Mouse (Mus musculus): ENCODE results near the gene Psmd9. TPM values are rescaled to one million over a fixed set of nuclear protein-coding genes. Genes with fewer than 3 reads are reported as not detected.

The Psmd9 gene
- polyA plus RNA-seq, 1 experiment from 2014 or later, result 89.4 TPM

GRCm38 (mm10) chr5:123130030-123130813 is 39.0 kb upstream of the Psmd9 start:
- no peak overlapping the region for H3K4me3 ChIP-seq (ENCODE audit: low read length)

GRCm38 (mm10) chr5:123130814-123131148 is 38.4 kb upstream of the Psmd9 start:
- Histone ChIP-seq H3K9ac (ENCODE audit: low read depth, low read length) (no peak overlapping the region), H3K27ac (ENCODE audit: low read depth, low read length) (no peak overlapping the region), H3K4me1 (ENCODE audit: control insufficient read depth, insufficient read depth, low read depth, low read length) (peaks cover 38% of the 10 kb centered on the region), H3K4me2 (ENCODE audit: low read length) (no peak overlapping the region), H3K36me3 (ENCODE audit: control insufficient read depth, insufficient read depth, low read length) (peaks cover 2% of the 10 kb centered on the region; the same call in 1 of the 2 replicates), H3K9me3 (ENCODE audit: control insufficient read depth, low read length) (no peaks in the 10 kb centered on the region), H3K27me3 (replicated peaks; ENCODE audit: control insufficient read depth, insufficient read depth, low read length) (no peaks in the 10 kb centered on the region), H3K4me3 (ENCODE audit: low read length) (no peak overlapping the region)
- no peak for ATAC-seq
- WGBS, result 88% methylated on average over 5 of the region's 5 CpGs

More at GRCm38 (mm10) chr5:123130030-123130813, 39.0 kb upstream of the Psmd9 start:
- no peak overlapping the region for H3K27ac ChIP-seq (ENCODE audit: low read depth, low read length)
- H3K9ac ChIP-seq (ENCODE audit: low read depth, low read length), result no peak overlapping the region
- peaks cover 2% of the 10 kb centered on the region; the same call in 1 of the 2 replicates for H3K36me3 ChIP-seq (ENCODE audit: control insufficient read depth, insufficient read depth, low read length)
- 83% methylated on average over 9 of the region's 9 CpGs for WGBS
- no peak for ATAC-seq
- no peaks in the 10 kb centered on the region for H3K27me3 ChIP-seq (replicated peaks; ENCODE audit: control insufficient read depth, insufficient read depth, low read length)
- H3K4me2 ChIP-seq (ENCODE audit: low read length), result no peak overlapping the region
- H3K4me1 ChIP-seq (ENCODE audit: control insufficient read depth, insufficient read depth, low read depth, low read length), result peaks cover 33% of the 10 kb centered on the region
- H3K9me3 ChIP-seq (ENCODE audit: control insufficient read depth, low read length), result no peaks in the 10 kb centered on the region

- Histone ChIP-seq H3K4me2 (ENCODE audit: low read length) (peak within 1 kb of the TSS; percentile 75), H3K9ac (ENCODE audit: low read depth, low read length) (peak within 1 kb of the TSS; percentile 75), H3K4me1 (ENCODE audit: control insufficient read depth, insufficient read depth, low read depth, low read length) (peaks cover 55% of the 10 kb centered on the region), H3K36me3 (ENCODE audit: control insufficient read depth, insufficient read depth, low read length) (peaks cover 2% of the 10 kb centered on the region; the same call in 1 of the 2 replicates), H3K27ac (ENCODE audit: low read depth, low read length) (peak within 1 kb of the TSS; percentile 73), H3K9me3 (ENCODE audit: control insufficient read depth, low read length) (no peaks in the 10 kb centered on the region), H3K4me3 (ENCODE audit: low read length) (peak within 1 kb of the TSS; percentile 49), H3K27me3 (replicated peaks; ENCODE audit: control insufficient read depth, insufficient read depth, low read length) (no peaks in the 10 kb centered on the region)
- ATAC-seq, result peak; percentile 71
- 2% methylated on average over 44 of the region's 44 CpGs for WGBS
Measured at GRCm38 (mm10) chr5:123132308-123133071, 36.7 kb upstream of the Psmd9 start, which contains the start of gene Rhof. TSS of gene Rhof (minus strand) at chr5:123132692.

GRCm38 (mm10) chr5:123133083-123133783 is 36.0 kb upstream of the Psmd9 start:
- H3K9me3 ChIP-seq (ENCODE audit: control insufficient read depth, low read length), result no peaks in the 10 kb centered on the region
- H3K9ac ChIP-seq (ENCODE audit: low read depth, low read length), result no peak overlapping the region; the same call in 1 of the 2 replicates
- peak overlapping the region; percentile 75 for H3K4me2 ChIP-seq (ENCODE audit: low read length)
- 22% methylated on average over 18 of the region's 18 CpGs for WGBS
- peak overlapping the region; percentile 73 for H3K27ac ChIP-seq (ENCODE audit: low read depth, low read length)
- H3K36me3 ChIP-seq (ENCODE audit: control insufficient read depth, insufficient read depth, low read length), result peaks cover 2% of the 10 kb centered on the region; the same call in 1 of the 2 replicates
- H3K4me1 ChIP-seq (ENCODE audit: control insufficient read depth, insufficient read depth, low read depth, low read length), result peaks cover 59% of the 10 kb centered on the region
- ATAC-seq, result no peak
- H3K4me3 ChIP-seq (ENCODE audit: low read length), result peak overlapping the region; percentile 49
- H3K27me3 ChIP-seq (replicated peaks; ENCODE audit: control insufficient read depth, insufficient read depth, low read length), result no peaks in the 10 kb centered on the region

- 8% methylated on average over 7 of the region's 7 CpGs for WGBS
- ATAC-seq, result no peak
Measured at GRCm38 (mm10) chr5:123133784-123134143, 35.4 kb upstream of the Psmd9 start.

GRCm38 (mm10) chr5:123134186-123134874 is 34.9 kb upstream of the Psmd9 start:
- peak overlapping the region; percentile 98 for H3K9ac ChIP-seq (ENCODE audit: low read depth, low read length)
- H3K36me3 ChIP-seq (ENCODE audit: control insufficient read depth, insufficient read depth, low read length), result no peaks in the 10 kb centered on the region
- no peaks in the 10 kb centered on the region for H3K9me3 ChIP-seq (ENCODE audit: control insufficient read depth, low read length)
- no peak for ATAC-seq
- 9% methylated on average over 13 of the region's 13 CpGs for WGBS
- H3K27ac ChIP-seq (ENCODE audit: low read depth, low read length), result peak overlapping the region; percentile 51
- peak overlapping the region; percentile 91 for H3K4me3 ChIP-seq (ENCODE audit: low read length)
- peak overlapping the region; percentile 97 for H3K4me2 ChIP-seq (ENCODE audit: low read length)
- H3K4me1 ChIP-seq (ENCODE audit: control insufficient read depth, insufficient read depth, low read depth, low read length), result peaks cover 59% of the 10 kb centered on the region
- H3K27me3 ChIP-seq (replicated peaks; ENCODE audit: control insufficient read depth, insufficient read depth, low read length), result no peaks in the 10 kb centered on the region

More at GRCm38 (mm10) chr5:123133784-123134143, 35.4 kb upstream of the Psmd9 start:
- Histone ChIP-seq H3K27ac (ENCODE audit: low read depth, low read length) (peak overlapping the region; percentile 73), H3K9ac (ENCODE audit: low read depth, low read length) (no peak overlapping the region), H3K27me3 (replicated peaks; ENCODE audit: control insufficient read depth, insufficient read depth, low read length) (no peaks in the 10 kb centered on the region), H3K36me3 (ENCODE audit: control insufficient read depth, insufficient read depth, low read length) (no peaks in the 10 kb centered on the region), H3K9me3 (ENCODE audit: control insufficient read depth, low read length) (no peaks in the 10 kb centered on the region), H3K4me3 (ENCODE audit: low read length) (peak overlapping the region; percentile 7), H3K4me2 (ENCODE audit: low read length) (peak overlapping the region; percentile 34), H3K4me1 (ENCODE audit: control insufficient read depth, insufficient read depth, low read depth, low read length) (peaks cover 59% of the 10 kb centered on the region)

- H3K27ac ChIP-seq (ENCODE audit: low read depth, low read length), result peak overlapping the region; percentile 51
- ATAC-seq, result no peak
- peaks cover 59% of the 10 kb centered on the region for H3K4me1 ChIP-seq (ENCODE audit: control insufficient read depth, insufficient read depth, low read depth, low read length)
- 11% methylated on average over 8 of the region's 8 CpGs for WGBS
- H3K4me3 ChIP-seq (ENCODE audit: low read length), result peak overlapping the region; percentile 91
- no peaks in the 10 kb centered on the region for H3K36me3 ChIP-seq (ENCODE audit: control insufficient read depth, insufficient read depth, low read length)
- H3K4me2 ChIP-seq (ENCODE audit: low read length), result peak overlapping the region; percentile 97
- H3K27me3 ChIP-seq (replicated peaks; ENCODE audit: control insufficient read depth, insufficient read depth, low read length), result no peaks in the 10 kb centered on the region
- no peaks in the 10 kb centered on the region for H3K9me3 ChIP-seq (ENCODE audit: control insufficient read depth, low read length)
- H3K9ac ChIP-seq (ENCODE audit: low read depth, low read length), result peak overlapping the region; percentile 98
Measured at GRCm38 (mm10) chr5:123134875-123135382, 34.3 kb upstream of the Psmd9 start.

- H3K4me1 ChIP-seq (ENCODE audit: control insufficient read depth, insufficient read depth, low read depth, low read length), result peaks cover 59% of the 10 kb centered on the region
- H3K27me3 ChIP-seq (replicated peaks; ENCODE audit: control insufficient read depth, insufficient read depth, low read length), result no peaks in the 10 kb centered on the region
- no peak for ATAC-seq
- H3K27ac ChIP-seq (ENCODE audit: low read depth, low read length), result peak overlapping the region; percentile 100
- H3K4me2 ChIP-seq (ENCODE audit: low read length), result peak overlapping the region; percentile 97
- WGBS, result 2% methylated on average over 30 of the region's 30 CpGs
- H3K36me3 ChIP-seq (ENCODE audit: control insufficient read depth, insufficient read depth, low read length), result no peaks in the 10 kb centered on the region
- H3K4me3 ChIP-seq (ENCODE audit: low read length), result peak overlapping the region; percentile 91
- peak overlapping the region; percentile 98 for H3K9ac ChIP-seq (ENCODE audit: low read depth, low read length)
- no peaks in the 10 kb centered on the region for H3K9me3 ChIP-seq (ENCODE audit: control insufficient read depth, low read length)
Measured at GRCm38 (mm10) chr5:123135471-123136360, 33.5 kb upstream of the Psmd9 start.

All from hindbrain, embryonic 16.5 days (tissue).